Mouse (Mus musculus) neural tube, embryonic 12.5 days (tissue): ENCODE results near the gene Rnf224. TPM values are rescaled to one million over a fixed set of nuclear protein-coding genes. Genes with fewer than 3 reads are reported as not detected.

Source experiments
- ATAC-seq: fragments of 200-750 bp; cut with Nextera tagmentation; 2 replicates; pipeline ENCODE4 v1.8.0; 2017; ENCODE audit warnings: low read depth, mild to moderate bottlenecking, moderate TSS enrichment, moderate library complexity; ENCODE audit not compliant: low FRiP score
- H3K27ac ChIP-seq: fragments of 300-500 bp; sonication (generic); 2 replicates; pipeline ENCODE4 v1.5.1; 2016
- H3K27me3 ChIP-seq: fragments of 300-500 bp; sonication (generic); replicated peaks from 2 replicates; pipeline ENCODE4 v1.6.1; 2016; ENCODE audit warnings: mild to moderate bottlenecking
- H3K36me3 ChIP-seq: fragments of 300-500 bp; sonication (generic); 2 replicates; pipeline ENCODE4 v1.6.1; 2016; ENCODE audit warnings: mild to moderate bottlenecking
- H3K4me1 ChIP-seq: fragments of 300-500 bp; sonication (generic); 2 replicates; pipeline ENCODE4 v1.6.1; 2016
- H3K4me2 ChIP-seq: fragments of 300-500 bp; sonication (generic); replicated peaks from 2 replicates; pipeline ENCODE4 v1.6.1; 2016; ENCODE audit warnings: mild to moderate bottlenecking
- H3K4me3 ChIP-seq: fragments of 300-500 bp; sonication (generic); 2 replicates; pipeline ENCODE4 v1.5.1; 2016
- H3K9ac ChIP-seq: fragments of 300-500 bp; sonication (generic); 2 replicates; pipeline ENCODE4 v1.6.1; 2016; ENCODE audit warnings: mild to moderate bottlenecking
- H3K9me3 ChIP-seq: fragments of 300-500 bp; sonication (generic); 2 replicates; pipeline ENCODE4 v1.6.1; 2016; ENCODE audit warnings: mild to moderate bottlenecking
- WGBS: fragments of 180-500 bp; shearing (Covaris S2); methylation state at CpG from one replicate; pipeline ENCODE4 v1.1.7; 2016; 5-methylcytosine and 5-hydroxymethylcytosine counted together
- polyA plus RNA-seq: library from polyadenylated mRNA; unstranded; fragments of >200 nt; fragmentation: Nextera tagmentation; extraction: Ambion mirVana; gene quantifications from 2 replicates; pipeline ENCODE4 v1.2.1, GENCODE M21; 2016

Rnf224 gene
- polyA plus RNA-seq, 1 experiment from 2014 or later = not detected

- Histone ChIP-seq H3K4me2 (no peak overlapping the region), H3K9ac (no peak overlapping the region), H3K36me3 (peaks cover 51% of the 10 kb centered on the region), H3K27ac (no peak overlapping the region), H3K4me3 (no peak overlapping the region), H3K27me3 (peaks cover 32% of the 10 kb centered on the region), H3K4me1 (peaks cover 3% of the 10 kb centered on the region; the same call in 1 of the 2 replicates), H3K9me3 (no peaks in the 10 kb centered on the region)
- ATAC-seq = no peak
Observed at GRCm38 (mm10) chr2:25197946-25198345, 38.6 kb downstream of the Rnf224 start.

DNA sequence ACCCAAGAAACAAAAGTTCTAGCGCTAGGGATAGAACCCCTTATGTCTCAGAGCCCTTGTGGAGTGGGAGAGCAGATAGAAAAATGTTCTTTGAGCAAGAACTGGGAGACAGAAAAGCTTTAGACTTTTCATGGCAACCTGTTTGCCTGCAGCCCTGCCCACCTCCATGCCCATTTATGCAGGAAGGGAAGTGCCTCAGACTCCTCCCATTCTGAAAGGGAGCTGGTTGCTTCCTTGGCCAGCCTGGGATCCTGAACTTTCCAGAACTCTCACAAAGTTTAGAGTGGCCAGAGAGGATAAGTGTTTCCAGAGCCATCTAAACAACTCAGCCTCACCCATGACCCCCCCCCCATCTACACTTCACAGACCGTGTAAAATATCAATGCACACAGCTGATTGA lies 39.4 kb downstream of the Rnf224 start:
- H3K4me3 ChIP-seq = no peak overlapping the region
- H3K4me2 ChIP-seq = no peak overlapping the region
- no peaks in the 10 kb centered on the region for H3K9me3 ChIP-seq
- no peak overlapping the region for H3K27ac ChIP-seq
- H3K27me3 ChIP-seq = peaks cover 32% of the 10 kb centered on the region
- H3K9ac ChIP-seq = no peak overlapping the region
- peaks cover 44% of the 10 kb centered on the region for H3K36me3 ChIP-seq
- peaks cover 3% of the 10 kb centered on the region; the same call in 1 of the 2 replicates for H3K4me1 ChIP-seq
- 22% methylated on average over 2 of the region's 2 CpGs for WGBS
- ATAC-seq = no peak

- no peak for ATAC-seq
- Histone ChIP-seq H3K27ac (no peak within 1 kb of the TSS), H3K4me2 (peak within 1 kb of the TSS; percentile 40), H3K9me3 (no peaks in the 10 kb centered on the region), H3K4me3 (no peak within 1 kb of the TSS), H3K9ac (peak within 1 kb of the TSS; percentile 21; the same call in 1 of the 2 replicates), H3K4me1 (peaks cover 3% of the 10 kb centered on the region; the same call in 1 of the 2 replicates), H3K36me3 (peaks cover 37% of the 10 kb centered on the region), H3K27me3 (peaks cover 32% of the 10 kb centered on the region)
- WGBS = 14% methylated on average over 8 of the region's 8 CpGs
Observed at GRCm38 (mm10) chr2:25196172-25196954, 40.2 kb downstream of the Rnf224 start, which contains the start of gene Tor4a. Gene Tor4a, minus strand, starts transcription at chr2:25196886.

DNA sequence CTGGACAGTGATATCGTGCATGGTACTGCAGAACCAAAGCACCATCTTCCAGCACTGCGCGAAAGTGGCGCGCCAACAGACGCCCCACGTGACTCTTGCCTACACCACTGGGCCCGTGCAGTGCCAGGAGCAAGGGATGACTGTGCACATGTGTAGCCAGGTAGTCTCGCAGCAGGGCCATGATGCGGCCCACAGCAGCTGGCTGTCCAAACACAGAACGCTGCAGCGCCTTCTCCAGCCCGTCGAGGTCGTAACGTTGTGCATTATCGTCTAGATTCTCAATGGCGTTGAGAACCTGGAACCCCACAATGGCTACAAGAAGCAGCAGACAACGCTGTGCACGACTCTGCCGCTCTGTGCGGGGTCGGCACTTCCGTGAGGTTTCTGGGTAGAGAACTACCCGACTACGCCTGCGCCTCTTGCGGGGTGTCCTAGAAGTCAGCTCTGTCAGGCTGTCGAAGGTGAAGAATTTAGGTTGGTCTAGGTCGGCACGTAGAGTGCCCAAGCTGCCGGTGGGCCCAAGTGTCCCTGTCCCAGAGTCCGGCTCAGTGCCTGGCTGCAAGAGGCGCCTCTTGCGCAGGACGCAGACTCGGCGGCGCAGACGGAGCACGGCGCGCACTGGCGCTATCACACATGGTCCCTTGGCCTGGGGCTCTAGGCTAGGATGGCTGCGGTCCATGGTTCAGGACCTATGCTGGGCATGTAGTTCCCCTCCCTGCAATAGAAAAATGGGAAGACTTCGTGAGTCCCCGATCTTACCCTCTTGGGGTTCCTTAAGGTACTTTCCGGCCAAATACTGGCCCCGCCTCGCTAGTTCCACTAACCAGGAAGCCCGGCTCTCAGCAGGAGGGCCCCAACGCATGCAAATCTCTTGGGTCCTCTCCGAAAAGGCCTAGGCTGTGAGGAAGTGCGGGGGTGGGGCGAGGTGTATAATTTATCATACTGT lies 41.1 kb downstream of the Rnf224 start:
- Histone ChIP-seq H3K4me1 (peaks cover 3% of the 10 kb centered on the region; the same call in 1 of the 2 replicates), H3K27me3 (peaks cover 32% of the 10 kb centered on the region), H3K4me2 (peak overlapping the region; percentile 40), H3K9me3 (no peaks in the 10 kb centered on the region), H3K27ac (no peak overlapping the region), H3K9ac (peak overlapping the region; percentile 21; the same call in 1 of the 2 replicates), H3K4me3 (no peak overlapping the region), H3K36me3 (peaks cover 28% of the 10 kb centered on the region)
- no peak for ATAC-seq
- 21% methylated on average over 55 of the region's 55 CpGs for WGBS

GRCm38 (mm10) chr2:25194486-25195171 lies 42.0 kb downstream of the Rnf224 start:
- Histone ChIP-seq H3K27me3 (peaks cover 32% of the 10 kb centered on the region), H3K4me3 (no peak overlapping the region), H3K4me1 (peaks cover 3% of the 10 kb centered on the region; the same call in 1 of the 2 replicates), H3K9ac (no peak overlapping the region), H3K36me3 (peaks cover 19% of the 10 kb centered on the region), H3K9me3 (no peaks in the 10 kb centered on the region), H3K27ac (no peak overlapping the region), H3K4me2 (peak overlapping the region; percentile 40; the same call in 1 of the 2 replicates)
- ATAC-seq = no peak
- 87% methylated on average over 17 of the region's 17 CpGs for WGBS

DNA sequence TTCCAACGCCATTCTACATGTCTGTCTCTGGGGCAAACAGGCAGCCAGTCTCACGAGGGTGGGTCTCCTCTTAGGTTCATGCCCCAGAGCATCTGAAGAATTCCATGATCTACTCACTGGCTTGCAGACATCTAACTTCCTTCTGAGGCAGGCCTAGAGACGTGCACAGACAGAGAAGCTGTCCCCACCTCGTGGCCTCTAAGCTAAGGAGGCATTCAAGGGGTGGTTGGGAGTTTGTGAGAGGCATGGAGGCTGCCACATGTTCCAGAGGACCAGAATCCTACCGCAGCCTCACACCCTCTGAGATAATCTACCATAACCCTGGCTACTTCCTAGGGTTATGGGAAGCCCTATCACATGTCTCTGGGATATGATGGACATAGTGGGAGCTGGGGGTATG lies 42.6 kb downstream of the Rnf224 start:
- no peak overlapping the region for H3K9ac ChIP-seq
- H3K4me3 ChIP-seq = no peak overlapping the region
- no peaks in the 10 kb centered on the region for H3K9me3 ChIP-seq
- WGBS = 85% methylated on average over 5 of the region's 5 CpGs
- peaks cover 15% of the 10 kb centered on the region for H3K36me3 ChIP-seq
- ATAC-seq = no peak
- H3K4me1 ChIP-seq = peaks cover 3% of the 10 kb centered on the region; the same call in 1 of the 2 replicates
- peaks cover 32% of the 10 kb centered on the region for H3K27me3 ChIP-seq
- H3K27ac ChIP-seq = no peak overlapping the region
- H3K4me2 ChIP-seq = no peak overlapping the region

GRCm38 (mm10) chr2:25193330-25193770 lies 43.2 kb downstream of the Rnf224 start:
- WGBS = 2% methylated on average over 6 of the region's 6 CpGs
- Histone ChIP-seq H3K27ac (no peak overlapping the region), H3K27me3 (peaks cover 32% of the 10 kb centered on the region), H3K9me3 (no peaks in the 10 kb centered on the region), H3K4me2 (peak overlapping the region; percentile 30; the same call in 1 of the 2 replicates), H3K4me3 (no peak overlapping the region), H3K36me3 (peaks cover 9% of the 10 kb centered on the region), H3K4me1 (peaks cover 3% of the 10 kb centered on the region; the same call in 1 of the 2 replicates), H3K9ac (no peak overlapping the region)
- peak; percentile 79 for ATAC-seq

- Histone ChIP-seq H3K4me1 (peaks cover 31% of the 10 kb centered on the region), H3K4me3 (no peak overlapping the region), H3K27ac (no peak overlapping the region), H3K4me2 (no peak overlapping the region), H3K36me3 (peaks cover 8% of the 10 kb centered on the region; the same call in 1 of the 2 replicates), H3K27me3 (no peaks in the 10 kb centered on the region), H3K9ac (no peak overlapping the region), H3K9me3 (no peaks in the 10 kb centered on the region)
- 79% methylated on average over 6 of the region's 6 CpGs for WGBS
- no peak for ATAC-seq
Observed at GRCm38 (mm10) chr2:25187841-25188240, 48.7 kb downstream of the Rnf224 start.

GRCm38 (mm10) chr2:25186575-25186930 lies 50.0 kb downstream of the Rnf224 start:
- no peaks in the 10 kb centered on the region for H3K9me3 ChIP-seq
- H3K27me3 ChIP-seq = no peaks in the 10 kb centered on the region
- no peak for ATAC-seq
- peaks cover 8% of the 10 kb centered on the region; the same call in 1 of the 2 replicates for H3K36me3 ChIP-seq
- H3K27ac ChIP-seq = 0 out of 2 replicates have a peak overlapping the region, but pooled peaks have one; percentile 96
- peak overlapping the region; percentile 77 for H3K4me2 ChIP-seq
- H3K4me3 ChIP-seq = peak overlapping the region; percentile 48
- H3K4me1 ChIP-seq = peaks cover 35% of the 10 kb centered on the region
- WGBS = 34% methylated on average over 5 of the region's 5 CpGs
- peak overlapping the region; percentile 70; the same call in 1 of the 2 replicates for H3K9ac ChIP-seq

GRCm38 (mm10) chr2:25185625-25186574 lies 50.7 kb downstream of the Rnf224 start:
- under 1% methylated on average over 64 of the region's 64 CpGs for WGBS
- H3K4me2 ChIP-seq = peak overlapping the region; percentile 77

More at GRCm38 (mm10) chr2:25185625-25186574, 50.7 kb downstream of the Rnf224 start:
- Histone ChIP-seq H3K4me1 (peaks cover 38% of the 10 kb centered on the region), H3K9ac (peak overlapping the region; percentile 70), H3K27me3 (no peaks in the 10 kb centered on the region), H3K4me3 (peak overlapping the region; percentile 48), H3K27ac (peak overlapping the region; percentile 96), H3K9me3 (no peaks in the 10 kb centered on the region), H3K36me3 (peaks cover 8% of the 10 kb centered on the region; the same call in 1 of the 2 replicates)
- peak; percentile 82 for ATAC-seq
